Mouse (Mus musculus) kidney, adult 18-20 months (tissue): ENCODE measurements at regions not wholly inside any gene's neighbourhood (a gene's known extent, or its start where the extent isn't known, plus 50 kb on each side); places are given as distances from the start of the nearest gene placed in this dataset.

Experiments used
- DNase-seq: peaks from one replicate; pipeline ENCODE4 v3.0.0; 2021

DNA sequence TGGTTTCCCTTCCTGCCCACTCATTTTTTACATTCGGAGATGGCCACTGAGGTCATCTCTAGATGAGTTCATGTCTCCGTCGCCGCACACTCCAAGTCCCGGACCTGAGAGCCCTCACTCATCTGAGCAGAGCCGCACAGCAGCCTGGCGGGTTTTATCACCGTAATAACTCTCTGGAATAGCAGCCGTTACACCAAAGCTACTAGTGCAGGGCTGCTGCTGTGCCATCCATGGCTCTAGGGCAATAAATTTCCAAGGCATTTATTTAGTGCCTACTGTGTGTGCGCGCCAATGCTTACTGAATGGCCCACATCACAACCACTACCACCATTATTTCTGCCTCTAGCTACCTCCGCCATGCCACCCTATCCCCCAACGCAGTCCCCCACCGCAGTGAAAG, 242.9 kb upstream of the Rpl38 start:
- DNase-seq = no peak

GRCm38 (mm10) chr11:114423322-114423721, 245.0 kb upstream of the Rpl38 start:
- no peak for DNase-seq

GRCm38 (mm10) chr11:114419002-114419401, 249.3 kb upstream of the Rpl38 start:
- no peak for DNase-seq

DNA sequence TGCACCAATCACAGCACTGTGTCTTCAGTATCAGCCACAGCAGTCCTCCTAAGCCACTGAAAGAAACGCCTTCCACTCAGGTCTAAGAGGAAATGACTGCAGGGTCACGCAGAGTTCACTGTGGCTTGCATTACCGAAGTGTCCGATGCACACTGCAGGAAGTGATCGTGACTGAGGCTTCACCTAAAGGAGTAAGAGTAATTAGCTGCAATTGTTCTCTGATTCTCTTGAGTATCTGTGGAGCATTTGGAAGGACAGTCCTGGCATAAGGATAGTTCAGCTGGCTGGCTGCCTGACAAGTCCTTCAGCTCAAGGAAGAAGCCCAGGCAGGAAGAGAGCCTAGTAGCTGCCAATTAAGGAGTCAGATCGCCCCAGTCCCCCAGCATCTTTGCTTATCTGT, 252.2 kb upstream of the Rpl38 start:
- no peak for DNase-seq

- DNase-seq = no peak
Measured at GRCm38 (mm10) chr11:114404401-114404800, 263.9 kb upstream of the Rpl38 start.

GRCm38 (mm10) chr11:114402556-114403320, 265.6 kb upstream of the Rpl38 start:
- DNase-seq = no peak

- no peak for DNase-seq
Measured at GRCm38 (mm10) chr11:114400701-114401100, 267.6 kb upstream of the Rpl38 start.

DNA sequence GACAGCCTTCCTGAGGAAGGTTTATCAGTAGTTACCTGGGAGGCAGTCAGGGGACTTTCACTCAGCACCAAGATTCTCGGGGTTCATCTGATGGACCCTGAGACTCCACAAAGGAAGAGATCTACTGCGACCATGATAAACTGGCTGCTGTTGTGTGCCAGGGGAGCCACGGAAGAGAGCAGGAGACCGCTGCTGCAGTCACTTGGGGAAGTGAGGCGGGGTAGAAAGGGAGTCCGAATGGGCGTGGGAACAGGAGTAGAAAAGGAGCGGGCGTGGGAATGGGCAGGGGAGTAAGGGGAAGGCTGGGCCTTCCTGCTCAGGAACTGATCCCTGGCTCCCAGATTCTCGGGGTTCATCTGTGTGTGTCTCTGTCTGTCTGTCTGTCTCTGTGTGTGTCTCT, 276.2 kb upstream of the Rpl38 start:
- DNase-seq = no peak

DNA sequence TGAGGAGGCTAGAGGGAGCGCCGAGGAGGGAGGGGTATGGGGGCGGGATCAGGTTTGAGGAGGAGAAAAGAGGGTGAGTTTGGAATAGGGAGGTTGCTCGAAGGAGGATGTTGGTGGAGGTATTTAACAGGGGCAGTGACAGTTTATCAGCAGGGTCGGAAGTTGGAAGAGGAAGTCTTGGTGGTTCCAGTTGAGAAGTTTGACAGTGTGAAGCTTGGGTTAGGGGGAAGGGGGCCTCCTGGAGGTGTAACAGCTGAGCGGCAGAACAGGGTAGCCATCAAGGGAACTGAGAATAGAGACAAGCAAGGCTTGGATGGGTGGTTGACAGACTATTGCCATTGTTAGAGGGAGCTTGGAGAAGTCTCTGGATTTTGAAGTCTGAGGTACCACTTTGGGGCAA, 276.8 kb upstream of the Rpl38 start:
- no peak for DNase-seq

- no peak for DNase-seq
Measured at GRCm38 (mm10) chr11:114387091-114387490, 281.2 kb upstream of the Rpl38 start.

- DNase-seq = peak; percentile 21
Measured at GRCm38 (mm10) chr11:114379411-114379824, 288.9 kb upstream of the Rpl38 start.

GRCm38 (mm10) chr11:114375921-114376320, 292.4 kb upstream of the Rpl38 start:
- DNase-seq = no peak

DNA sequence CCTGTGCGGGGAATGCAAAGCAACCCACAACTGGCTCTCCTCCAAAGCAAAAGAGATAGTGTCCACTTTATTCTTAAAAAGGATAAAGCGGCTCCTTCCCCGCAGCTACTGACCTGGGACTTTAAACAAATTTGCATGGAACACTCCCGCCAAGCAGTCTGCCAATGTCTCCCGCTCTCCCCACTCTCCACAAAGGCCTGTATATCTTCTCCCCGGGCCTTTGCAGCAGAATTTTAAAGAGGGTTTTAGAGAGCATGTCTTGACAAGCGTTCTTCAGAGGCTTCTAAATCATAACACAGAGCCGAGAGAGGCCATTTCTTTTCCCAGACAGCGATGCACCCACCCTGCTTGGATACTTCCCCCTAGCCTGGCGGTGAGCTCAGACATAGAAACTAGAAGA, 297.6 kb upstream of the Rpl38 start:
- DNase-seq = no peak

GRCm38 (mm10) chr11:114367779-114368178, 300.5 kb upstream of the Rpl38 start:
- no peak for DNase-seq

- DNase-seq = peak; percentile 43
Measured at GRCm38 (mm10) chr11:114360946-114361345, 294.1 kb upstream of the Sdk2 start.

DNA sequence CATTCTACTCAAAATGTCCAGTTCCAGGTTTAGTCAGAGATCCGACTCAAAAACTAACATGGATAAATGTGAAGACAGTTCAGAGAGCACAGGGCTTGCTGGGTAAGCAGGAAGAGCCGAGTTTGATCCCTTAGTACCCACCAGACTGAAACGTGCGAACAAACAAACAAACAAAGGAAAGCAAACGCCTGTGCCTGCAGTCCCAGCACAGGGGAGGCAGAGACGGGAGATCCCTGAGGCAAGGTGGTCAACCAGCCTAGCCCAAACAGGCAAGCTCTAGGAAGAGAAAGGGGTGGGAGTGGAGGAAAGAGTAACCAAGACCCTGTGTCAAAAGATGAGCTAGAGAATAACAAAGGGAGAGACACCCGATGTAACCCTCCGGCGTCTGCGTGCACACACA, 293.5 kb upstream of the Sdk2 start:
- DNase-seq = no peak

- no peak for DNase-seq
Measured at GRCm38 (mm10) chr11:114352146-114352795, 285.4 kb upstream of the Sdk2 start.

- no peak for DNase-seq
Measured at GRCm38 (mm10) chr11:114336839-114337484, 270.1 kb upstream of the Sdk2 start.

DNA sequence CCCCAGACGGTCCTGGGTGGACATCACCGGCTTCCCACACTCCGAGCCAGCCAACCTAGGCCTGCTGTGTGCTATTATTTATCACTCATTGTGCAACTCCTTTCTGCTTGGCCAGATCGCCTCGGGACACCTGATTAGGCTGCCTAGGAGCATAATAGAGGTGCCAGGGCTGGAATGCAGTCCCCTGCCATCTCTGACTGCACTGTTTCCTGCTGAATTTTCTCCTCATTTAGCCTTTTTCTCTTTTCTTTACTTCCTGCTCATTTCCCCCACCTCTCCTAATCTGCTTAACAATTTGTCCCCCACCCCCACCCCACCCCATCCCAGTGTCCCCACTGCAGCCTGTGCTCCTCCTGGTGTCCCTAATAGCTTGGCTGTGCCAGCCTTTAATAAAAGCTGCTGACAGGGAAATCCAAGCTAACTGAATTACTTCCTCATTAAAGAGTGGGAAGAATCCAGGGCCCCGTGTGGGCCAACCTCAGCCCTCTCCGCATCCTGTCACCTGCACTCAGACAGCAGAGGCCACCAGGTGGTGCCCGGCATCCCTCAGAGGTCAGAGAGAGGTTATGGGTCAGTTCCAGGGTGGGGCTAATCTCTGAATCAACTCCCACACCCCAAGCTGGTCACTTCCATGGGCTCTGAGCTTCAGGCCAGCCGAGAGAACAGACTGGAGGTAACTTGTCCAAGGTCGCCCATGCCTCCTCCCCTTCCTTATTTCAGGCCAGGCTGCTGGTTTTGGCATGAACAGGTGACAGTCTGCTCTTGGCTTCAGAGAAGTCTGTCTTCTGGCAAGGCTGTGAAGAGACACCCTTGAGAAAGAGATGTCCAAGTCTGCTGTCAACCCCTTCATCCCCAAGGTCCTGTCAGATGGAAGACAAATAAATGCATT, 269.3 kb upstream of the Sdk2 start:
- DNase-seq = no peak

- DNase-seq = no peak
Measured at GRCm38 (mm10) chr11:114331579-114332150, 264.8 kb upstream of the Sdk2 start.

DNA sequence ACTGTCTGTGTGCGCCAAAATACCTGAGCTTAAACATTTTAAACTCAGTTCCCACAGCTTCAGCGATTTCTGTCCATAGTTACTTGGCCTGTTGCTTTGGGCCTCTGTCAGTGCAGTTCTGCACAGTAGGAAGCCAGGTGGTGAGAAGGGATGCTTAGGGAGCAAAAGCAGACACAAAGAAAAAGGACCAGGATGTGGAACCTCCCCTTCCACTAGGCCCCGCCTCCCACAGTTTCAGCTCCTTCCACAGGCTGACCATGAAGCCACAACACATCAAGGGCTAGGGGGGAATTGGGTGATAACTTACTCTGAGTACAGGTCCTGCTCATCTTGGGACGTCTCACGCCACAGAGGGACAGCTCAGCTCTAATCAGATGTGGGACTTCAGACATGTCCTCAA, 263.5 kb upstream of the Sdk2 start:
- DNase-seq = no peak

GRCm38 (mm10) chr11:114322627-114323026, 255.8 kb upstream of the Sdk2 start:
- DNase-seq = no peak

GRCm38 (mm10) chr11:114321974-114322373, 255.1 kb upstream of the Sdk2 start:
- DNase-seq = no peak
